Mouse (Mus musculus) embryonic facial prominence, embryonic 14.5 days (tissue): ENCODE results near the gene Cbx6. TPM values are rescaled to one million over a fixed set of nuclear protein-coding genes. Genes with fewer than 3 reads are reported as not detected.
A peak's percentile ranks its signal among the peaks of the same experiment; 100 is the strongest.

Experiments
- ATAC-seq: fragments of 200-750 bp; cut with Nextera tagmentation; 2 replicates; pipeline ENCODE4 v1.8.0; 2017; ENCODE audit warnings: low read depth, moderate number of reproducible peaks, moderate TSS enrichment
- DNase-seq: peaks from one replicate; pipeline ENCODE4 v3.0.0-alpha.2; 2015; ENCODE audit warnings: low spot score
- H3K27ac ChIP-seq: fragments of 300-500 bp; sonication (generic); replicated peaks from 2 replicates; pipeline ENCODE4 v1.5.1; 2014; ENCODE audit warnings: low read depth, mild to moderate bottlenecking, low read length, moderate library complexity
- H3K27me3 ChIP-seq: fragments of 300-500 bp; sonication (generic); replicated peaks from 2 replicates; pipeline ENCODE4 v1.6.1; 2014; ENCODE audit warnings: low read length; ENCODE audit not compliant: control insufficient read depth, insufficient read depth
- H3K36me3 ChIP-seq: fragments of 300-500 bp; sonication (generic); 2 replicates; pipeline ENCODE4 v1.6.1; 2014; ENCODE audit warnings: low read length, mixed read lengths; ENCODE audit not compliant: control insufficient read depth, insufficient read depth
- H3K4me1 ChIP-seq: fragments of 300-500 bp; sonication (generic); 2 replicates; pipeline ENCODE4 v1.6.1; 2014; ENCODE audit warnings: antibody characterized with exemption, low read length; ENCODE audit not compliant: control insufficient read depth, insufficient read depth
- H3K4me2 ChIP-seq: fragments of 300-500 bp; sonication (generic); 2 replicates; pipeline ENCODE4 v1.6.1; 2014; ENCODE audit warnings: low read depth, mild to moderate bottlenecking, low read length, moderate library complexity, mixed read lengths
- H3K4me3 ChIP-seq: fragments of 300-500 bp; sonication (generic); 2 replicates; pipeline ENCODE4 v1.5.1; 2014; ENCODE audit warnings: low read depth, mild to moderate bottlenecking, low read length
- H3K9ac ChIP-seq: fragments of 300-500 bp; sonication (generic); 2 replicates; pipeline ENCODE4 v1.6.1; 2014; ENCODE audit warnings: low read depth, mild to moderate bottlenecking, low read length, moderate library complexity, mixed read lengths
- H3K9me3 ChIP-seq: fragments of 300-500 bp; sonication (generic); 2 replicates; pipeline ENCODE4 v1.6.1; 2016; ENCODE audit warnings: low read length; ENCODE audit not compliant: control insufficient read depth
- WGBS: fragments of 180-500 bp; shearing (Covaris S2); extraction: QIAGEN DNeasy Blood & Tissue Kit; methylation state at CpG from one replicate; pipeline ENCODE4 v1.1.7; 2014; 5-methylcytosine and 5-hydroxymethylcytosine counted together
- polyA plus RNA-seq: library from polyadenylated mRNA; unstranded; fragments of >200 nt; fragmentation: Nextera tagmentation; extraction: Ambion mirVana; gene quantifications from 2 replicates; pipeline ENCODE4 v1.2.1, GENCODE M21; 2014

Gene Cbx6
- polyA plus RNA-seq, 1 experiment from 2014 or later: 50.2 TPM

GRCm38 (mm10) chr15:79792455-79792854 lies 42.0 kb downstream of the Cbx6 start:
- 28% methylated on average over 19 of the region's 19 CpGs for WGBS
- no peak overlapping the region for H3K4me2 ChIP-seq
- H3K27ac ChIP-seq: no peak overlapping the region
- H3K4me1 ChIP-seq: no peaks in the 10 kb centered on the region
- ATAC-seq: no peak
- no peaks in the 10 kb centered on the region for H3K9me3 ChIP-seq
- H3K4me3 ChIP-seq: no peak overlapping the region
- no peaks in the 10 kb centered on the region for H3K36me3 ChIP-seq
- H3K9ac ChIP-seq: no peak overlapping the region
- no peaks in the 10 kb centered on the region for H3K27me3 ChIP-seq
- DNase-seq: no peak

GRCm38 (mm10) chr15:79791502-79791901 lies 43.0 kb downstream of the Cbx6 start:
- WGBS: 6% methylated on average over 6 of the region's 12 CpGs
- Histone ChIP-seq H3K36me3 (no peaks in the 10 kb centered on the region), H3K4me2 (no peak overlapping the region), H3K27ac (no peak overlapping the region), H3K9me3 (no peaks in the 10 kb centered on the region), H3K9ac (no peak overlapping the region), H3K27me3 (no peaks in the 10 kb centered on the region), H3K4me3 (no peak overlapping the region), H3K4me1 (no peaks in the 10 kb centered on the region)
- ATAC-seq (no peak), DNase-seq (peak; percentile 74)

GRCm38 (mm10) chr15:79790905-79791304 lies 43.6 kb downstream of the Cbx6 start:
- Histone ChIP-seq H3K9me3 (no peaks in the 10 kb centered on the region), H3K27ac (no peak overlapping the region), H3K4me3 (no peak overlapping the region), H3K36me3 (no peaks in the 10 kb centered on the region), H3K27me3 (no peaks in the 10 kb centered on the region), H3K4me1 (no peaks in the 10 kb centered on the region), H3K9ac (no peak overlapping the region), H3K4me2 (no peak overlapping the region)
- WGBS: 76% methylated on average over 6 of the region's 6 CpGs
- ATAC-seq (no peak), DNase-seq (no peak)

- no peak overlapping the region for H3K9ac ChIP-seq
- H3K27ac ChIP-seq: no peak overlapping the region
- no peaks in the 10 kb centered on the region for H3K4me1 ChIP-seq
- DNase-seq (no peak), ATAC-seq (no peak)
- H3K4me2 ChIP-seq: no peak overlapping the region
- H3K36me3 ChIP-seq: no peaks in the 10 kb centered on the region
- no peaks in the 10 kb centered on the region for H3K9me3 ChIP-seq
- 58% methylated on average over 8 of the region's 8 CpGs for WGBS
- no peak overlapping the region for H3K4me3 ChIP-seq
- no peaks in the 10 kb centered on the region for H3K27me3 ChIP-seq
Observed at GRCm38 (mm10) chr15:79790111-79790510, 44.4 kb downstream of the Cbx6 start.

- no peaks in the 10 kb centered on the region for H3K4me1 ChIP-seq
- H3K9me3 ChIP-seq: no peaks in the 10 kb centered on the region
- H3K27ac ChIP-seq: no peak overlapping the region
- ATAC-seq: no peak; the same call in 1 of the 2 replicates
- DNase-seq: no peak
- WGBS: 56% methylated on average over 8 of the region's 8 CpGs
- H3K36me3 ChIP-seq: no peaks in the 10 kb centered on the region
- no peak overlapping the region for H3K4me2 ChIP-seq
- no peaks in the 10 kb centered on the region for H3K27me3 ChIP-seq
- no peak overlapping the region for H3K9ac ChIP-seq
- no peak overlapping the region for H3K4me3 ChIP-seq
Observed at GRCm38 (mm10) chr15:79787815-79788214, 46.7 kb downstream of the Cbx6 start.

GRCm38 (mm10) chr15:79785056-79785455 lies 49.4 kb downstream of the Cbx6 start:
- no peak overlapping the region for H3K9ac ChIP-seq
- no peak for ATAC-seq
- no peak overlapping the region for H3K4me2 ChIP-seq
- no peak overlapping the region for H3K27ac ChIP-seq
- no peaks in the 10 kb centered on the region for H3K27me3 ChIP-seq
- H3K4me3 ChIP-seq: no peak overlapping the region
- no peak for DNase-seq
- no peaks in the 10 kb centered on the region for H3K9me3 ChIP-seq
- H3K4me1 ChIP-seq: no peaks in the 10 kb centered on the region
- WGBS: 54% methylated on average over 1 of the region's 1 CpGs
- no peaks in the 10 kb centered on the region for H3K36me3 ChIP-seq

- no peaks in the 10 kb centered on the region for H3K36me3 ChIP-seq
- peaks cover 10% of the 10 kb centered on the region for H3K4me1 ChIP-seq
- H3K9ac ChIP-seq: no peak within 1 kb of the TSS
- no peak for ATAC-seq
- H3K9me3 ChIP-seq: no peaks in the 10 kb centered on the region
- H3K4me3 ChIP-seq: no peak within 1 kb of the TSS
- H3K27me3 ChIP-seq: no peaks in the 10 kb centered on the region
- DNase-seq: no peak
- no peak within 1 kb of the TSS for H3K27ac ChIP-seq
- H3K4me2 ChIP-seq: no peak within 1 kb of the TSS
Observed at GRCm38 (mm10) chr15:79777749-79778148, 56.7 kb downstream of the Cbx6 start, which contains the start of gene Dnal4. TSS of gene Dnal4 (minus strand) at chr15:79777849.

GRCm38 (mm10) chr15:79775662-79776061 lies 58.8 kb downstream of the Cbx6 start:
- DNase-seq: no peak
- Histone ChIP-seq H3K4me1 (peaks cover 10% of the 10 kb centered on the region), H3K4me3 (no peak overlapping the region), H3K4me2 (no peak overlapping the region), H3K36me3 (no peaks in the 10 kb centered on the region), H3K9ac (no peak overlapping the region), H3K27me3 (no peaks in the 10 kb centered on the region), H3K27ac (no peak overlapping the region), H3K9me3 (no peaks in the 10 kb centered on the region)
- no peak for ATAC-seq
- WGBS: 65% methylated on average over 7 of the region's 7 CpGs

- Histone ChIP-seq H3K27ac (peak overlapping the region; percentile 79), H3K4me3 (peak overlapping the region; percentile 70), H3K27me3 (no peaks in the 10 kb centered on the region), H3K9ac (peak overlapping the region; percentile 77), H3K4me2 (peak overlapping the region; percentile 63), H3K4me1 (peaks cover 10% of the 10 kb centered on the region), H3K36me3 (no peaks in the 10 kb centered on the region), H3K9me3 (no peaks in the 10 kb centered on the region)
- DNase-seq: peak; percentile 99
- ATAC-seq: peak; percentile 99
- WGBS: under 1% methylated on average over 36 of the region's 50 CpGs
Observed at GRCm38 (mm10) chr15:79774117-79775027, 60.1 kb downstream of the Cbx6 start.
